Mouse (Mus musculus): Measurements from ENCODE around the gene Spi1.

GRCm38 (mm10) chr2:91125101-91125500 lies 42.9 kb downstream of the Spi1 start:
- TF ChIP-seq CTCF (conservative IDR thresholded peaks at IDR 0.05; ENCODE audit: insufficient read depth, insufficient read length, low read depth, low read length) (no peak), POLR2A (IDR thresholded peaks at IDR 0.05; ENCODE audit: low read depth, low read length) (no peak)
